15 mouse cellular contexts compared by ENCODE assay signal in the genomic region with DNA sequence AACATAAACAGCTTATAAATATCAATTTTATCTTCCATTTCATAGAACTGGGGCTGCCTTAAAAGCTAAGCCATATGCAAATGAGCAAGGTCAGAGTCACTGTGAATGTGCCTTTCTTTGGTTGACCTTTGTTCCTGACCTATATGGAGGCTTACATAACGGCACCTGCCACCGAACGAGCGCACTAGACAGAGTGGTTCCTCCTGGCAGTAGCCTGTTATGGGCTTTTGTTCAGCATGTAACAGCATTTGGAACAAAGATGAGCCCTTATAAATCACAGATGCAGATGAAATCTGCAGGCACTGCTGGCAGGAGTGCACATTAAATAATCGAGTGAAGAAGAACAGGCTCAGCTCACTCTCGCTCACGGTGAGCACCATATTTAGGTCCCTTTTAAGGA.
DNase-seq lines count a peak whose midpoint lies in the region; ATAC-seq and TF ChIP-seq lines count a peak whose summit lies in the region.
"Had no signal": no experiment of that assay in that cellular context is flagged by ENCODE, and none has a peak within 500 bp of the region (broad histone marks: within the 10 kb centered on the region; RNA-seq: fewer than 3 reads in every experiment).

No protein-coding gene starts in this region.

- H3K9me3 ChIP-seq in forebrain, embryonic 13.5 days (replicated peaks), result no peaks in the 10 kb centered on the region
- H3K9me3 ChIP-seq in forebrain, embryonic 12.5 days, result no peaks in the 10 kb centered on the region
- no peaks in the 10 kb centered on the region for H3K9me3 ChIP-seq in kidney, embryonic 16.5 days (ENCODE audit: low read length)

- WGBS in forebrain, embryonic 13.5 days, result 54% methylated on average over 7 of the region's 7 CpGs
- WGBS in forebrain, embryonic 12.5 days, result 66% methylated on average over 7 of the region's 7 CpGs
- WGBS in kidney, adult 2 months, result 69% methylated on average over 7 of the region's 7 CpGs
- WGBS in kidney, embryonic 16.5 days, result 84% methylated on average over 7 of the region's 7 CpGs

- no peak for TF ChIP-seq CTCF in kidney, adult 2 months (conservative IDR thresholded peaks at IDR 0.05; ENCODE audit: insufficient read depth, insufficient read length, low read depth, low read length)

- H3K4me3 ChIP-seq in forebrain, embryonic 13.5 days, result no peak overlapping the region
- no peak overlapping the region for H3K4me3 ChIP-seq in forebrain, embryonic 12.5 days (replicated peaks)
- H3K4me3 ChIP-seq in kidney, adult 2 months (ENCODE audit: insufficient read depth, low read depth, low read length), result no peak overlapping the region
- no peak overlapping the region for H3K4me3 ChIP-seq in kidney, embryonic 16.5 days (ENCODE audit: low read length)
- H3K4me3 ChIP-seq: gastrocnemius, adult 2 months had no signal

- ATAC-seq in forebrain, embryonic 13.5 days, result no peak
- ATAC-seq in forebrain, embryonic 12.5 days (ENCODE audit: low FRiP score), result no peak
- no peak for ATAC-seq in kidney, embryonic 16.5 days (ENCODE audit: low FRiP score, low TSS enrichment)
- ATAC-seq in erythroid progenitor cell, adult 5-6 weeks (replicated peaks; ENCODE audit: low FRiP score, poor library complexity, severe bottlenecking), result no peak
- ATAC-seq: activated CD4-positive, CD25-positive, alpha-beta regulatory T cell, adult 4 months had no signal

- peaks cover 2% of the 10 kb centered on the region; the same call in 1 of the 2 replicates for H3K36me3 ChIP-seq in forebrain, embryonic 13.5 days (ENCODE audit: poor library complexity, severe bottlenecking)
- peaks cover 11% of the 10 kb centered on the region for H3K36me3 ChIP-seq in forebrain, embryonic 12.5 days (replicated peaks)
- H3K36me3 ChIP-seq in kidney, adult 2 months (ENCODE audit: control insufficient read depth, insufficient read depth, low read length), result no peaks in the 10 kb centered on the region
- no peaks in the 10 kb centered on the region for H3K36me3 ChIP-seq in kidney, embryonic 16.5 days (ENCODE audit: insufficient read depth, low read length)

- H3K27ac ChIP-seq in forebrain, embryonic 13.5 days, result peak overlapping the region; percentile 59; the same call in 1 of the 2 replicates
- H3K27ac ChIP-seq in forebrain, embryonic 12.5 days, result no peak overlapping the region
- H3K27ac ChIP-seq in kidney, adult 2 months (ENCODE audit: insufficient read depth, low read depth, low read length), result no peak overlapping the region
- no peak overlapping the region for H3K27ac ChIP-seq in kidney, embryonic 16.5 days (ENCODE audit: low read length)
- H3K27ac ChIP-seq: gastrocnemius, adult 2 months; liver, embryonic 14.5 days; macrophage had no signal

- intact Hi-C loops in gastrocnemius, postnatal 36 days (cut with DNase I), result no loop called here

- H3K9ac ChIP-seq in forebrain, embryonic 13.5 days, result no peak overlapping the region
- H3K9ac ChIP-seq in forebrain, embryonic 12.5 days, result no peak overlapping the region
- no peak overlapping the region for H3K9ac ChIP-seq in kidney, embryonic 16.5 days (replicated peaks; ENCODE audit: low read length)
- H3K9ac ChIP-seq: liver, embryonic 14.5 days had no signal

- H3K4me1 ChIP-seq in forebrain, embryonic 13.5 days, result peaks cover 25% of the 10 kb centered on the region
- peaks cover 28% of the 10 kb centered on the region for H3K4me1 ChIP-seq in forebrain, embryonic 12.5 days
- H3K4me1 ChIP-seq in kidney, adult 2 months (ENCODE audit: control insufficient read depth, insufficient read depth, low read length), result peaks cover 3% of the 10 kb centered on the region; the same call in 1 of the 2 replicates
- H3K4me1 ChIP-seq in kidney, embryonic 16.5 days (ENCODE audit: insufficient read depth, low read length), result no peaks in the 10 kb centered on the region

- no peaks in the 10 kb centered on the region for H3K27me3 ChIP-seq in forebrain, embryonic 13.5 days
- H3K27me3 ChIP-seq in forebrain, embryonic 12.5 days, result no peaks in the 10 kb centered on the region
- no peaks in the 10 kb centered on the region for H3K27me3 ChIP-seq in kidney, adult 2 months (replicated peaks; ENCODE audit: control insufficient read depth, insufficient read depth, low read length)
- H3K27me3 ChIP-seq in kidney, embryonic 16.5 days (ENCODE audit: insufficient read depth, low read length), result no peaks in the 10 kb centered on the region

- no peak overlapping the region for H3K4me2 ChIP-seq in forebrain, embryonic 13.5 days
- no peak overlapping the region for H3K4me2 ChIP-seq in forebrain, embryonic 12.5 days
- H3K4me2 ChIP-seq in kidney, embryonic 16.5 days (replicated peaks; ENCODE audit: low read depth, low read length), result no peak overlapping the region
- H3K4me2 ChIP-seq: heart, embryonic 11.5 days had no signal

- peak; percentile 80 for DNase-seq in kidney, adult 2 months
- DNase-seq in thymus, postnatal 0 days (ENCODE audit: low spot score), result peak; percentile 17
- DNase-seq in thymus, postnatal 10 days (ENCODE audit: low spot score in 2 of 2), result no peak
- no peak for DNase-seq in gastrocnemius, postnatal 36 days
- DNase-seq: cerebellum, adult 9-11 months; gastrocnemius, adult 2 months; thymus, postnatal 14 days had no signal

- no peak for TF ChIP-seq POLR2A in kidney, adult 2 months (IDR thresholded peaks at IDR 0.05; ENCODE audit: low read depth, low read length)

Comparison
In these comparisons a context has a peak if more than half of its experiments do, and no peak if none do; other contexts are left out.
1. DNase-seq: peak in kidney, adult 2 months (single experiment) and thymus, postnatal 0 days (single experiment); none in thymus, postnatal 10 days (0 of 2) and gastrocnemius, postnatal 36 days (0 of 2).